23 mouse cellular contexts compared by ENCODE assay signal in the genomic region with DNA sequence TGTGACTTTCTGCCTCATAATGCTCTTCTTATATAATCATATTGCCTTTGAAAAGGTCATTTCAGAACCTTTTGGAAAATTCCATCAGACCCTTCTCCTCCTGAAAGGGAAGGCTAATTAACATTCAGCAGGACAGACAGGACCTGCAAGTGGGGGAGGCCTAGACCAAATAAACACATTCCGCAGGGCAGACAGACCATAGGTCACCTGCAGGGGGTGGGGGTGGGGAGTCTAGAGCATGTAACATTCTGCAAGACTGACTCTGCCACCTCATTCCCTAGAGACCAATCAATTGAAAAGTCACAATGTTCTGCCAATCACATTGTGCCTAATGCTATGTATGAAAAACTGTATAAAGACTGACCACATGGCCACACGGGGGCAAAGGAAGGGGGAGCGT.
DNase-seq lines count a peak whose midpoint lies in the region; ATAC-seq lines count a peak whose summit lies in the region.
"Had no signal": no experiment of that assay in that cellular context is flagged by ENCODE, and none has a peak within 500 bp of the region (broad histone marks: within the 10 kb centered on the region; RNA-seq: fewer than 3 reads in every experiment).

No protein-coding gene starts in this region.

- no peak overlapping the region for H3K9ac ChIP-seq in limb, embryonic 11.5 days (ENCODE audit: low read length)
- H3K9ac ChIP-seq in liver, embryonic 16.5 days (ENCODE audit: low read depth, low read length): no peak overlapping the region
- H3K9ac ChIP-seq: embryonic facial prominence, embryonic 12.5 days; forebrain, embryonic 12.5 days; limb, embryonic 12.5 days; lung, embryonic 14.5 days; stomach, embryonic 15.5 days had no signal

- intact Hi-C loops in heart, postnatal 25 days (cut with DNase I): no loop called here

- 63% methylated on average over 3 of the region's 3 CpGs for WGBS in limb, embryonic 11.5 days
- 75% methylated on average over 3 of the region's 3 CpGs for WGBS in limb, embryonic 10.5 days
- WGBS in embryonic facial prominence, embryonic 10.5 days: 57% methylated on average over 3 of the region's 3 CpGs
- WGBS in liver, embryonic 16.5 days (ENCODE audit: insufficient replicate concordance): 63% methylated on average over 3 of the region's 3 CpGs

- no peak overlapping the region for H3K4me3 ChIP-seq in limb, embryonic 11.5 days (ENCODE audit: low read depth, low read length)
- H3K4me3 ChIP-seq in limb, embryonic 10.5 days: no peak overlapping the region
- no peak overlapping the region for H3K4me3 ChIP-seq in embryonic facial prominence, embryonic 10.5 days
- no peak overlapping the region for H3K4me3 ChIP-seq in liver, embryonic 16.5 days (ENCODE audit: low read depth, low read length)
- H3K4me3 ChIP-seq: embryonic facial prominence, embryonic 12.5 days; forebrain, embryonic 12.5 days; layer of hippocampus, adult 2 months; limb, embryonic 12.5 days; megakaryocyte, embryonic 14.5 days; stomach, embryonic 15.5 days had no signal

- ATAC-seq in limb, embryonic 11.5 days (ENCODE audit: insufficient number of reproducible peaks, low FRiP score, low TSS enrichment, low read depth): peak; percentile 60; the same call in 1 of the 2 replicates
- peak; percentile 64 for ATAC-seq in liver, embryonic 16.5 days (ENCODE audit: low read depth)
- ATAC-seq: hindbrain, postnatal 0 days; intestine, postnatal 0 days had no signal

- H3K4me1 ChIP-seq in limb, embryonic 11.5 days (ENCODE audit: control insufficient read depth, insufficient read depth, low read length): no peaks in the 10 kb centered on the region
- H3K4me1 ChIP-seq in limb, embryonic 10.5 days: peaks cover 5% of the 10 kb centered on the region
- peaks cover 5% of the 10 kb centered on the region; the same call in 1 of the 2 replicates for H3K4me1 ChIP-seq in embryonic facial prominence, embryonic 10.5 days
- H3K4me1 ChIP-seq in liver, embryonic 16.5 days (ENCODE audit: control insufficient read depth, low read depth, low read length): no peaks in the 10 kb centered on the region
- H3K4me1 ChIP-seq: forebrain, embryonic 12.5 days; megakaryocyte, embryonic 14.5 days; stomach, embryonic 15.5 days had no signal

- no peak overlapping the region for H3K4me2 ChIP-seq in limb, embryonic 11.5 days (ENCODE audit: low read depth, severe bottlenecking)
- no peak overlapping the region for H3K4me2 ChIP-seq in liver, embryonic 16.5 days (ENCODE audit: low read depth, low read length)
- H3K4me2 ChIP-seq: embryonic facial prominence, embryonic 12.5 days; forebrain, embryonic 12.5 days; limb, embryonic 12.5 days; lung, embryonic 14.5 days; stomach, embryonic 15.5 days had no signal

- no peaks in the 10 kb centered on the region for H3K9me3 ChIP-seq in limb, embryonic 11.5 days (ENCODE audit: control insufficient read depth, low read length)
- H3K9me3 ChIP-seq in limb, embryonic 10.5 days (replicated peaks): no peaks in the 10 kb centered on the region
- no peaks in the 10 kb centered on the region for H3K9me3 ChIP-seq in embryonic facial prominence, embryonic 10.5 days
- no peaks in the 10 kb centered on the region for H3K9me3 ChIP-seq in liver, embryonic 16.5 days (replicated peaks; ENCODE audit: control insufficient read depth, low read length)
- H3K9me3 ChIP-seq: embryonic facial prominence, embryonic 12.5 days; forebrain, embryonic 12.5 days; limb, embryonic 12.5 days; megakaryocyte, embryonic 14.5 days; stomach, embryonic 15.5 days had no signal

- H3K27ac ChIP-seq in limb, embryonic 11.5 days (replicated peaks; ENCODE audit: low read depth, low read length): no peak overlapping the region
- H3K27ac ChIP-seq in limb, embryonic 10.5 days: no peak overlapping the region
- H3K27ac ChIP-seq in embryonic facial prominence, embryonic 10.5 days (replicated peaks): no peak overlapping the region
- H3K27ac ChIP-seq in liver, embryonic 16.5 days (ENCODE audit: low read length): no peak overlapping the region
- H3K27ac ChIP-seq: embryonic facial prominence, embryonic 12.5 days; forebrain, embryonic 12.5 days; hindbrain, postnatal 0 days; layer of hippocampus, adult 2 months; limb, embryonic 12.5 days; stomach, embryonic 15.5 days had no signal

- no peak for DNase-seq in limb, embryonic 11.5 days (ENCODE audit: low spot score)
- DNase-seq in limb, embryonic 10.5 days (ENCODE audit: low spot score): no peak
- peak; percentile 20 for DNase-seq in embryo, embryonic 10.5 days (ENCODE audit: low spot score)
- peak; percentile 26 for DNase-seq in embryonic facial prominence, embryonic 10.5 days (ENCODE audit: low spot score)
- no peak for DNase-seq in urinary bladder, postnatal 4 days (ENCODE audit: low spot score in 2 of 2)
- no peak for DNase-seq in heart, postnatal 25 days (ENCODE audit: low spot score)
- DNase-seq in urinary bladder, postnatal 14 days (ENCODE audit: low spot score): no peak
- DNase-seq: adrenal gland, postnatal 14 days; cerebellum, adult 2 months; cerebellum, postnatal 36 days; heart, postnatal 36 days; lung, embryonic 14.5 days; lung, postnatal 36 days; thymus, postnatal 4 days had no signal

- H3K27me3 ChIP-seq in limb, embryonic 11.5 days (ENCODE audit: control insufficient read depth, insufficient read depth, low read length): no peaks in the 10 kb centered on the region
- no peaks in the 10 kb centered on the region for H3K27me3 ChIP-seq in limb, embryonic 10.5 days (ENCODE audit: low read depth, poor library complexity, severe bottlenecking)
- no peaks in the 10 kb centered on the region for H3K27me3 ChIP-seq in embryonic facial prominence, embryonic 10.5 days (replicated peaks; ENCODE audit: low read depth, poor library complexity, severe bottlenecking)
- H3K27me3 ChIP-seq in liver, embryonic 16.5 days (ENCODE audit: control insufficient read depth, insufficient read depth, low read depth, low read length): no peaks in the 10 kb centered on the region
- H3K27me3 ChIP-seq: embryonic facial prominence, embryonic 12.5 days; forebrain, embryonic 12.5 days; limb, embryonic 12.5 days; megakaryocyte, embryonic 14.5 days; stomach, embryonic 15.5 days had no signal

- H3K36me3 ChIP-seq in limb, embryonic 11.5 days (ENCODE audit: control insufficient read depth, insufficient read depth, low read length): no peaks in the 10 kb centered on the region
- no peaks in the 10 kb centered on the region for H3K36me3 ChIP-seq in limb, embryonic 10.5 days
- no peaks in the 10 kb centered on the region for H3K36me3 ChIP-seq in embryonic facial prominence, embryonic 10.5 days (replicated peaks)
- no peaks in the 10 kb centered on the region for H3K36me3 ChIP-seq in liver, embryonic 16.5 days (ENCODE audit: control insufficient read depth, insufficient read depth)
- H3K36me3 ChIP-seq: embryonic facial prominence, embryonic 12.5 days; forebrain, embryonic 12.5 days; limb, embryonic 12.5 days; stomach, embryonic 15.5 days had no signal

Comparison
In these comparisons a context has a peak if more than half of its experiments do, and no peak if none do; other contexts are left out.
1. DNase-seq: peak in embryo, embryonic 10.5 days (single experiment) and embryonic facial prominence, embryonic 10.5 days (single experiment); none in limb, embryonic 11.5 days (single experiment), limb, embryonic 10.5 days (single experiment), urinary bladder, postnatal 4 days (0 of 2), heart, postnatal 25 days (single experiment) and urinary bladder, postnatal 14 days (single experiment).